Mouse (Mus musculus) cerebellum, adult 2 months (tissue): Measurements from ENCODE around the gene Baiap2.

Source experiments
- CTCF ChIP-seq: fragments of 200-500 bp; IDR thresholded peaks from 2 replicates; pipeline ENCODE4 v1.5.1; 2011; ENCODE audit warnings: low read depth, mild to moderate bottlenecking, control low read depth, low read length, moderate library complexity, borderline replicate concordance; ENCODE audit not compliant: insufficient read depth
- POLR2A ChIP-seq: fragments of 200-500 bp; IDR thresholded peaks from 2 replicates; pipeline ENCODE4 v1.6.1; 2011; ENCODE audit warnings: low read length, control low read depth, borderline replicate concordance; ENCODE audit not compliant: insufficient read depth

DNA sequence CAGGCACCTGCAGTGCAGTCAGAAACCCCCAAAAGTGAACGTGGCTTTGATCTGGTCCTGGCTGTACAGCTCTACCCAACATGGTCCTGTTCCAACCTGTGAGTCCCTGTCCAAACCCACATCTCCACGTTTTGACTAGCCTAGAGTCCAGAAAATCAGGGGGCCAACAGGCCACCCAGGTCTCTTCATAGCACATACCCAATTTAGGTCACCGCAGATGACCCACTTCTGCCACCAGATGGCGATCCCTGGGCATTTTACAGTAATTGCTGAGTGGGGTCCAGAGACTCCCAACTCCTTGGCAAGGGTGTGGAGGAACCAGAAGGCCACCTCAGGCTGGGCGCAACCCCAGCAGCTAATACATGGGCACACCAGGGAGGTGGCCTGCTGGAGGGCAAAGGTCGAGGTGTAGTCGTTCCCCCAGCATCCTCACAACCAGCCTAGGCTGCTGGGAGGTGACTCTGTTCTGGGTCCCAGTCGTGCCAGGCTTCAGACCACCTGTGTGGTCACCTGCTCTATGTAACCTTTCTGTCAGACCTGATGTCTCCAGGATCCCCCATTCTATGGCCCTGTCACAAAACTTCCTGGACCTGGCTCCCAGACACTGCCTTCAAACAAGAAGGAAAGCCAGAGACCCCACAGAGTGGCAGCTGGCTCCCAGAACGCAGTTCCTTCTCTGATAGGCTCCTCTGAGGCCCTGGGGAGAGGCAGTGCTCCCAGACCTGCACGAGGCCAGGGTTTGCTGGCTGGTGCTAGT, 87.8 kb downstream of the Baiap2 start:
- no peak for TF ChIP-seq POLR2A
- TF ChIP-seq CTCF: peak; percentile 68
